Mouse (Mus musculus): ENCODE data around the gene Gm44511. TPM values are rescaled to one million over a fixed set of nuclear protein-coding genes. Genes with fewer than 3 reads are reported as not detected.

The Gm44511 gene
- polyA plus RNA-seq, 1 experiment from 2014 or later, result not detected

DNA sequence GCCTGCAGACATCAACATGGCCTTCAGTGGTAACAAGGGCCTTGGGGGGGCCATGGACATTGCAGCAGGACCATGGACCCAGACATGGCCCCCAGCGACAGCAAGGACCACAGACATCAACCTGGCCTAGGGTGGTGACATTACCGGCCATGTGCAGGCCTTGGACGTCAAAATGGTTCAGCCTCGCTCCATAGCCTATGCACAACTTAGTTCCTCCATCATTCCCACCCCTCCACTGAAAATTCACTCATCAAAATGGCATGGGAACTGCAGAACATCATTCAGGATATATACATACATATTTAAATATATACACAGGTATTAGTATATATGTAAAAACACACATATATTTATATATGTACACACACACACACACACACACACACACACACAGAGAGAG lies 21.3 kb upstream of the Gm44511 start:
- Histone ChIP-seq H3K9me3 (replicated peaks; ENCODE audit: low read length) (no peaks in the 10 kb centered on the region), H3K27ac (no peak overlapping the region), H3K4me3 (replicated peaks; ENCODE audit: low read depth, low read length) (no peak overlapping the region), H3K4me1 (replicated peaks; ENCODE audit: insufficient read depth, low read length) (no peaks in the 10 kb centered on the region), H3K4me2 (ENCODE audit: low read length) (no peak overlapping the region), H3K9ac (ENCODE audit: low read depth, low read length) (no peak overlapping the region), H3K36me3 (ENCODE audit: insufficient read depth, low read length) (no peaks in the 10 kb centered on the region), H3K27me3 (ENCODE audit: insufficient read depth, low read length) (no peaks in the 10 kb centered on the region)
- TF ChIP-seq CTCF (IDR thresholded peaks at IDR 0.05; ENCODE audit: low read depth), result no peak
- ATAC-seq (replicated peaks; ENCODE audit: low FRiP score, low read depth) (no peak), DNase-seq (ENCODE audit: low spot score) (no peak)
- WGBS, result 99% methylated on average over 4 of the region's 4 CpGs

DNA sequence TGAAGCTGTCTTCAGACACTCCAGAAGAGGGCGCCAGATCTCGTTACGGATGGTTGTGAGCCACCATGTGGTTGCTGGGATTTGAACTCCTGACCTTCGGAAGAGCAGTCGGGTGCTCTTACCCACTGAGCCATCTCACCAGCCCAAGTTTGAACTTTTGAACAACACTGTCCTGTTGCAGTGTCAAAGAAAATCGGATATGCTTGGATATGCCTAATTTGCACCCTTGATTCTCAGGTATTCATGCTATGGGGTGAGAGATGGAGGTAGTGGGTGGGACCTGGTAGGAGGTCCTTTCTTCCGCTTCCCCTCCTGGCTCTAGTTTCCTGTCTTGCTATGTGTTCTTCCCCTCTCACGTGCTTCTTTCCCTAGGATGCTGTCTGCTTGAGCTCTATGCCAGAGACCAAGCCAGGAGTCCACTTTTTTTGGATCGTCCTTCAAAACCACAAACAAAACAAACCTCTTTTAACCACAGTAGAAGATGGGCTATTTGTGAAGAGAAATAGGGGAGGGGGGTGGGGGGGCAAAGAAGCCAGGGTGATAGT lies 20.0 kb upstream of the Gm44511 start:
- Histone ChIP-seq H3K36me3 (ENCODE audit: insufficient read depth, low read length) (no peaks in the 10 kb centered on the region), H3K9ac (ENCODE audit: low read depth, low read length) (no peak overlapping the region), H3K4me1 (replicated peaks; ENCODE audit: insufficient read depth, low read length) (no peaks in the 10 kb centered on the region), H3K27ac (no peak overlapping the region), H3K4me3 (replicated peaks; ENCODE audit: low read depth, low read length) (no peak overlapping the region), H3K4me2 (ENCODE audit: low read length) (no peak overlapping the region), H3K27me3 (ENCODE audit: insufficient read depth, low read length) (no peaks in the 10 kb centered on the region), H3K9me3 (replicated peaks; ENCODE audit: low read length) (no peaks in the 10 kb centered on the region)
- DNase-seq (ENCODE audit: low spot score), result no peak
- TF ChIP-seq CTCF (IDR thresholded peaks at IDR 0.05; ENCODE audit: low read depth), result 0 out of 2 replicates have a peak, but pooled peaks have one; percentile 23
- WGBS, result 70% methylated on average over 6 of the region's 9 CpGs
- ATAC-seq (replicated peaks; ENCODE audit: low FRiP score, low read depth), result no peak

GRCm38 (mm10) chr6:128845319-128845979 lies 19.3 kb upstream of the Gm44511 start:
- Histone ChIP-seq H3K9me3 (replicated peaks; ENCODE audit: low read length) (no peaks in the 10 kb centered on the region), H3K36me3 (ENCODE audit: insufficient read depth, low read length) (no peaks in the 10 kb centered on the region), H3K4me2 (ENCODE audit: low read length) (no peak overlapping the region), H3K4me1 (replicated peaks; ENCODE audit: insufficient read depth, low read length) (no peaks in the 10 kb centered on the region), H3K4me3 (replicated peaks; ENCODE audit: low read depth, low read length) (no peak overlapping the region), H3K9ac (ENCODE audit: low read depth, low read length) (no peak overlapping the region), H3K27me3 (ENCODE audit: insufficient read depth, low read length) (no peaks in the 10 kb centered on the region), H3K27ac (no peak overlapping the region)
- TF ChIP-seq CTCF (IDR thresholded peaks at IDR 0.05; ENCODE audit: low read depth), result peak; percentile 99
- DNase-seq (ENCODE audit: low spot score) (peak; percentile 93), ATAC-seq (replicated peaks; ENCODE audit: low FRiP score, low read depth) (peak; percentile 26; the same call in 1 of the 2 replicates)
- 42% methylated on average over 7 of the region's 7 CpGs for WGBS

GRCm38 (mm10) chr6:128844586-128845080 lies 18.5 kb upstream of the Gm44511 start:
- H3K27ac ChIP-seq, result 0 out of 2 replicates have a peak overlapping the region, but pooled peaks have one; percentile 25
- WGBS, result 89% methylated on average over 5 of the region's 5 CpGs
- DNase-seq (ENCODE audit: low spot score) (no peak), ATAC-seq (replicated peaks; ENCODE audit: low FRiP score, low read depth) (no peak)
- H3K4me1 ChIP-seq (replicated peaks; ENCODE audit: insufficient read depth, low read length), result no peaks in the 10 kb centered on the region
- H3K9me3 ChIP-seq (replicated peaks; ENCODE audit: low read length), result no peaks in the 10 kb centered on the region
- no peaks in the 10 kb centered on the region for H3K27me3 ChIP-seq (ENCODE audit: insufficient read depth, low read length)
- TF ChIP-seq CTCF (IDR thresholded peaks at IDR 0.05; ENCODE audit: low read depth), result no peak
- no peak overlapping the region for H3K4me3 ChIP-seq (replicated peaks; ENCODE audit: low read depth, low read length)
- no peaks in the 10 kb centered on the region for H3K36me3 ChIP-seq (ENCODE audit: insufficient read depth, low read length)
- no peak overlapping the region for H3K4me2 ChIP-seq (ENCODE audit: low read length)
- no peak overlapping the region for H3K9ac ChIP-seq (ENCODE audit: low read depth, low read length)

GRCm38 (mm10) chr6:128844131-128844530 lies 18.0 kb upstream of the Gm44511 start:
- Histone ChIP-seq H3K4me1 (replicated peaks; ENCODE audit: insufficient read depth, low read length) (no peaks in the 10 kb centered on the region), H3K9me3 (replicated peaks; ENCODE audit: low read length) (no peaks in the 10 kb centered on the region), H3K9ac (ENCODE audit: low read depth, low read length) (no peak overlapping the region), H3K4me3 (replicated peaks; ENCODE audit: low read depth, low read length) (peak overlapping the region; percentile 88; the same call in 1 of the 2 replicates), H3K27ac (no peak overlapping the region), H3K27me3 (ENCODE audit: insufficient read depth, low read length) (no peaks in the 10 kb centered on the region), H3K4me2 (ENCODE audit: low read length) (peak overlapping the region; percentile 65), H3K36me3 (ENCODE audit: insufficient read depth, low read length) (no peaks in the 10 kb centered on the region)
- DNase-seq (ENCODE audit: low spot score) (no peak), ATAC-seq (replicated peaks; ENCODE audit: low FRiP score, low read depth) (no peak)
- 24% methylated on average over 8 of the region's 8 CpGs for WGBS
- no peak for TF ChIP-seq CTCF (IDR thresholded peaks at IDR 0.05; ENCODE audit: low read depth)

DNA sequence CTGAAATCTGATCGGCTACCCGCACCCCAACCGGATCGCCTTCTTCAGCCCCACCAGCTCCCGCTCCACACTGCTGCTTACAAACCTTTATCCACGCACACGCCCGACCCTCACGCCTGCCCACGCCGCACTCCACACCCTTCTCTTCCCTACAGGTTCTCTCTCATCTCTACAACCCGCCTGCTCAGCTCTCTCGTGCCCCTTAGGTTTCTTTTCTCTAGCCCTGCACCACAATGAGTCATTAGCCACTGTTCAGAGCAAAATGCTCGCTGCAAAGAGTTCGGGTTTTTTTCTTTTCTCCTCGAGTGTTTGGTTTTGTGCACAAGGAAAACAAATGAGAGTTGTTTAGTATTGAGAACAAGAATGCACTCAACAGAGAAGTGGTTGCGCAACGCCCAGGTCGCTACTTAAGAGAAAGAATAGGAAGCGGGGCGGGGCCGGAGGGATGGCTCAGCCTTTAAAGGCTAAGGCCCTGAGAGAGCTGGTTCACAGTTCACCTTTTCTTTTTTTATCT lies 17.4 kb upstream of the Gm44511 start:
- ATAC-seq (replicated peaks; ENCODE audit: low FRiP score, low read depth) (peak; percentile 12), DNase-seq (ENCODE audit: low spot score) (peak; percentile 88)
- WGBS, result under 1% methylated on average over 22 of the region's 22 CpGs
- Histone ChIP-seq H3K27me3 (ENCODE audit: insufficient read depth, low read length) (no peaks in the 10 kb centered on the region), H3K36me3 (ENCODE audit: insufficient read depth, low read length) (no peaks in the 10 kb centered on the region), H3K4me3 (replicated peaks; ENCODE audit: low read depth, low read length) (peak overlapping the region; percentile 88), H3K9ac (ENCODE audit: low read depth, low read length) (peak overlapping the region; percentile 83), H3K9me3 (replicated peaks; ENCODE audit: low read length) (no peaks in the 10 kb centered on the region), H3K4me1 (replicated peaks; ENCODE audit: insufficient read depth, low read length) (no peaks in the 10 kb centered on the region), H3K4me2 (ENCODE audit: low read length) (peak overlapping the region; percentile 65), H3K27ac (peak overlapping the region; percentile 95)
- no peak for TF ChIP-seq CTCF (IDR thresholded peaks at IDR 0.05; ENCODE audit: low read depth)

All from kidney, postnatal 0 days (tissue).